Mouse (Mus musculus) adrenal gland, postnatal 36 days (tissue): ENCODE results near the gene Pard3b. TPM values are rescaled to one million over a fixed set of nuclear protein-coding genes. Genes with fewer than 3 reads are reported as not detected.

Source experiments
- DNase-seq, 2 experiments: peaks; one replicate each; pipeline ENCODE4 v3.0.0; 2021; ENCODE audit warnings: mixed read lengths in 1 of 2
- long read RNA-seq, 2 experiments: library from polyadenylated mRNA; stranded (forward); transcript quantifications; one replicate each; pipeline ENCODE4 v2.0.0; 2021; ENCODE audit warnings: borderline sequencing depth in 2 of 2
- total RNA-seq, 2 experiments: library from RNA; stranded (reverse); gene quantifications; 2 replicates each; pipeline ENCODE4 v1.2.3; 2021

The Pard3b gene
- total RNA-seq, result 10 to 100 TPM; 14.8 to 17.4 TPM
- long read RNA-seq, experiment 1, partial matches to known transcripts, result 2 of 13 reads
- long read RNA-seq, experiment 1, other reads (novel, unspliced or antisense), result 11 of 13 reads
- long read RNA-seq, experiment 2, partial matches to known transcripts, result 0 of 5 reads
- long read RNA-seq, experiment 2, other reads (novel, unspliced or antisense), result 5 of 5 reads

GRCm38 (mm10) chr1:61638347-61639111 is at the start of gene Pard3b:
TSS of gene Pard3b (plus strand) at chr1:61638824.
- peak; percentile 80 to 87 for DNase-seq

GRCm38 (mm10) chr1:61616176-61616575 is 22.4 kb upstream of the Pard3b start:
- no peak for DNase-seq

GRCm38 (mm10) chr1:61620651-61621050 is 18.0 kb upstream of the Pard3b start:
- no peak for DNase-seq

- no peak for DNase-seq
Observed at GRCm38 (mm10) chr1:61629857-61630256, 8.8 kb upstream of the Pard3b start.

GRCm38 (mm10) chr1:61639114-61640093 is 780 bp downstream of the Pard3b start:
- DNase-seq, result peak; percentile 8 to 46

- no peak for DNase-seq
Observed at GRCm38 (mm10) chr1:61641880-61642279, 3.3 kb downstream of the Pard3b start.

- DNase-seq, result no peak
Observed at GRCm38 (mm10) chr1:61645062-61645461, 6.4 kb downstream of the Pard3b start.

GRCm38 (mm10) chr1:61649964-61650363 is 11.3 kb downstream of the Pard3b start:
- no peak for DNase-seq

- peak in 1 of 2 experiments; percentile 21 for DNase-seq
Observed at GRCm38 (mm10) chr1:61651454-61652271, 13.0 kb downstream of the Pard3b start.

GRCm38 (mm10) chr1:61657760-61658159 is 19.1 kb downstream of the Pard3b start:
- DNase-seq, result no peak

- DNase-seq, result no peak
Observed at GRCm38 (mm10) chr1:61659931-61660330, 21.3 kb downstream of the Pard3b start.

- no peak for DNase-seq
Observed at GRCm38 (mm10) chr1:61685221-61685814, 46.7 kb downstream of the Pard3b start.

GRCm38 (mm10) chr1:61685921-61686320 is 47.3 kb downstream of the Pard3b start:
- no peak for DNase-seq

GRCm38 (mm10) chr1:61688301-61688700 is 49.7 kb downstream of the Pard3b start:
- DNase-seq, result no peak

- no peak for DNase-seq
Observed at GRCm38 (mm10) chr1:61698462-61699218, 60.0 kb downstream of the Pard3b start.

GRCm38 (mm10) chr1:61709812-61710211 is 71.2 kb downstream of the Pard3b start:
- no peak for DNase-seq

- no peak for DNase-seq
Observed at GRCm38 (mm10) chr1:61711523-61711922, 72.9 kb downstream of the Pard3b start.

GRCm38 (mm10) chr1:61729654-61730053 is 91.0 kb downstream of the Pard3b start:
- no peak for DNase-seq

- DNase-seq, result no peak
Observed at GRCm38 (mm10) chr1:61736550-61736949, 97.9 kb downstream of the Pard3b start.

- no peak for DNase-seq
Observed at GRCm38 (mm10) chr1:61742831-61743230, 104.2 kb downstream of the Pard3b start.
